Mouse (Mus musculus) stomach, postnatal 0 days (tissue): ENCODE measurements around the gene Hapln2. TPM values are rescaled to one million over a fixed set of nuclear protein-coding genes. Genes with fewer than 3 reads are reported as not detected.

Experiments
- ATAC-seq: fragments of 200-750 bp; cut with Nextera tagmentation; 2 replicates; pipeline ENCODE4 v1.8.0; 2017; ENCODE audit not compliant: low FRiP score, low TSS enrichment
- DNase-seq: peaks from one replicate; pipeline ENCODE4 v3.0.0-alpha.2; 2016; ENCODE audit warnings: low spot score
- H3K27ac ChIP-seq: fragments of 300-500 bp; sonication (generic); replicated peaks from 2 replicates; pipeline ENCODE4 v1.5.1; 2014; ENCODE audit warnings: mild to moderate bottlenecking, control low read depth
- H3K27me3 ChIP-seq: fragments of 300-500 bp; sonication (generic); 2 replicates; pipeline ENCODE4 v1.6.1; 2014; ENCODE audit warnings: low read length; ENCODE audit not compliant: control insufficient read depth, insufficient read depth
- H3K36me3 ChIP-seq: fragments of 300-500 bp; sonication (generic); 2 replicates; pipeline ENCODE4 v1.6.1; 2014; ENCODE audit warnings: low read length, mixed read lengths; ENCODE audit not compliant: control insufficient read depth, insufficient read depth
- H3K4me1 ChIP-seq: fragments of 300-500 bp; sonication (generic); replicated peaks from 2 replicates; pipeline ENCODE4 v1.6.1; 2014; ENCODE audit warnings: antibody characterized with exemption; ENCODE audit not compliant: control insufficient read depth, insufficient read depth
- H3K4me2 ChIP-seq: fragments of 300-500 bp; sonication (generic); replicated peaks from 2 replicates; pipeline ENCODE4 v1.6.1; 2014; ENCODE audit warnings: low read depth, mild to moderate bottlenecking, control low read depth, moderate library complexity
- H3K4me3 ChIP-seq: fragments of 300-500 bp; sonication (generic); 2 replicates; pipeline ENCODE4 v1.5.1; 2014; ENCODE audit warnings: low read depth, low read length, control low read depth
- H3K9ac ChIP-seq: fragments of 300-500 bp; sonication (generic); 2 replicates; pipeline ENCODE4 v1.6.1; 2014; ENCODE audit warnings: mild to moderate bottlenecking, low read length, control low read depth, mixed read lengths
- H3K9me3 ChIP-seq: fragments of 300-500 bp; sonication (generic); 2 replicates; pipeline ENCODE4 v1.6.1; 2016; ENCODE audit warnings: low read length; ENCODE audit not compliant: control insufficient read depth
- CTCF ChIP-seq: IDR thresholded peaks from 2 replicates; pipeline ENCODE4 v1.5.1; 2016; ENCODE audit warnings: antibody characterized with exemption, low read depth, mild to moderate bottlenecking, moderate library complexity
- EP300 ChIP-seq: optimal IDR thresholded peaks from 2 replicates; pipeline ENCODE3; 2016; ENCODE audit warnings: antibody characterized with exemption
- WGBS: fragments of 180-500 bp; shearing (Covaris S2); extraction: QIAGEN DNeasy Blood & Tissue Kit; methylation state at CpG from one replicate; pipeline ENCODE4 v1.1.7; 2014; 5-methylcytosine and 5-hydroxymethylcytosine counted together
- polyA plus RNA-seq: library from polyadenylated mRNA; unstranded; fragments of >200 nt; fragmentation: Nextera tagmentation; extraction: Ambion mirVana; gene quantifications from 2 replicates; pipeline ENCODE4 v1.2.1, GENCODE M21; 2015

The Hapln2 gene
- polyA plus RNA-seq, 1 experiment from 2014 or later = not detected

DNA sequence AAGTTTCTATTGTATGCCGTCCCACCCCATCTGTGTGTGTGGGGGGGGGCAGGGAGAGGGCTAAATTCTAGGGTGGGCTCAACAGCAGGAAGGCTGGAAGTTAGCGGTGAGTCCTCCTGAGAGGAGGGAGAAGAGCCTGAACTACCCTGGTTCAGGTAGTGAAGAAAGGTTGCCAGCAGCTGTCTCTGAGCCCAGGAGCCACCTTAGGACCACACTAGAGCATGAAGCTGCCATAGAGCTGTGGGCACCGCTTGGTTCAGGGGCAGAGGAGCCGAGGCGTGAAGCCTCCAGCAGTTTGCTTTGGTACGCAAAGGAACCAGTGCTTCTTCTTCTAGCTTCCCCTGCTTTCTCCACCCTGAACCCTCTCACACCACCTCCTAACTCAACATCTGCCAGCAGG is 43.8 kb downstream of the Hapln2 start:
- TF ChIP-seq EP300 = no peak
- TF ChIP-seq CTCF = no peak
- Histone ChIP-seq H3K9ac (no peak overlapping the region), H3K4me3 (no peak overlapping the region), H3K27me3 (no peaks in the 10 kb centered on the region), H3K36me3 (no peaks in the 10 kb centered on the region), H3K4me2 (peak overlapping the region; percentile 39), H3K4me1 (peaks cover 15% of the 10 kb centered on the region), H3K9me3 (no peaks in the 10 kb centered on the region), H3K27ac (peak overlapping the region; percentile 89)
- ATAC-seq = no peak
- no peak for DNase-seq
- WGBS = 55% methylated on average over 6 of the region's 6 CpGs

DNA sequence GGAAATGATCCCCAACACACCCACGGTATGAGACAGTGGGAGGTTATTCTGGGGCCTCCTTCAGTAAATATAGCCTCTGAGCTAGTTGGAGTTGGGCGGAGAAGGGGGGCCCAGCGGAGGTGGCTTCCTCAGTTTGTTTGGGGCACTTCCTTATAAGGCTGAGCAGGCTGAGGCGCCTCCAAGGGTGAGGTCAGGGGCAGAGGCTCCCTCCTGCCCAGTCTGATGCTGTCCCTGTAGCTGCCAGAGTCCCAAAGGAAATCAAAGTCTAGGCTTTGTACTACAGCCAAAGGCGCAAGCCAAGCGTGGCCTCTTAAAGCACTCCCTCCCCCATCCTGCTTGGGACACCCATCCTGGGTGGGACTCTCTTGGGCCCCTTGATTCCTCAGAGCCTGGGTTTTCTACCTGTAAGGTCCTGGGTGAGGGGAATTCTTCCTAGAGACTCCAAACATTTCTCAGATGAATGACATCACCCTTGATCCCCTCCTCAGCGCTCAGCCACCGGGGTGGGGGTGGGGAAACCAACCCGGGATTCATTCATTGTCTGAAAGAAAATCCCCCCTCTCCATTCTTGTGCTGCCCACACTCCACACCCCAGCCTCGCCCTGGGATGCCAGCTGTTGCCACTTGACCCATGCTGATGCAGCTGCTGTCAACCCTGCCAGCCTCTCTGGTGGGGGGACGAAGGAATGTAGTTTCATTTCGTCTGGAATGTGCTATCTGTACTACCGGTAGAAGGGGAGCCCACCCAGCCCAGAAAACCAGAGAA is 44.4 kb downstream of the Hapln2 start:
- ATAC-seq = peak; percentile 70

DNA sequence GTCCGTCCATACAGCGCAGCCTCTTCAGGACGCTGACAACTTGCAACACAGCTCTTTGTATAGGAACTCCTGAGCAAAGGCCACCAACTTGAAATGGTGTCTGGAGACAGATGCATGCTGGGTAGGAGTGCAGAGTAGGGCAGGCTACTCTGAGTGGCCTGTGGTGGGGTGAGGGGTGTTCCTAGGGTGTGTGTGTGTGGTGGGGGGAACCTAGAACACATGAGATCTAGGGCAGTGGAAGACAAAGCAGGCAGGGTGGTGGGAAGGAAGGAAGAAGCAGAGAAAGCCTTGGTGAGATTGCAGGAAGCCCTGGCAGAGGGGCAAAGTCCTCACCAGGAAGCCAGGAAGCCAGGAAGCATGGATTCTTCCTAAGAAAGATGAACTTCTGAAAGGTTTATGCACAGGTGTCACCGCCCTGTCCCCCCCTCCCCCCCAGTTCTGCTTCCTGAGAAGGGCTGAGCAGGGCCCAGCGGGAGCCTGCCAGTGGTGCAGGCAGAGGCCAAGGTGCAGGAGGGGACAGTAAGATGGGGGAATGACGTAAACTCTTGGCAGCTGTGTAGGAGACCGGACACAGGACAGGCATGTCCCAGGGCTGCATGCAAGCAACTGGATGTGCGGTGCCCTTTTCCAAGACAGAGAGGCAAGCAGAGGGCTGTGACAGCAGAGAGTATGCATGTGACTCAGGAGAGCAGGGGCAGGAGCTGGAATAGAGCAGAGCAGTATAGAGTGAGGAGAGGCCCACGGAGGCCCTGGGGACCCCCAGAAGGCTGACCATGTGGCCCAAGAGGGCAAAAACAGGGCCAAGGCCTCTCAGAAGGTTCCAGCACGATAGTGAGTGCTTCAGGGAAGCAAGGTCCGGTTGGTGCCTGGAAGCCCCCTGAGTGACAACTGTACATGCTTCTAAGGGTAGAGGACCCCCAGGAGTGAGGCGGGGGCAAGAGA is 45.2 kb downstream of the Hapln2 start:
- Histone ChIP-seq H3K27ac (peak overlapping the region; percentile 89), H3K4me1 (peaks cover 12% of the 10 kb centered on the region), H3K9ac (peak overlapping the region; percentile 19), H3K36me3 (no peaks in the 10 kb centered on the region; the same call in 1 of the 2 replicates), H3K9me3 (no peaks in the 10 kb centered on the region), H3K4me3 (no peak overlapping the region), H3K27me3 (no peaks in the 10 kb centered on the region), H3K4me2 (peak overlapping the region; percentile 39)
- WGBS = 28% methylated on average over 12 of the region's 12 CpGs
- peak; percentile 22; the same call in 1 of the 2 replicates for ATAC-seq
- no peak for TF ChIP-seq CTCF
- TF ChIP-seq EP300 = no peak
- peak; percentile 35 for DNase-seq

More for the DNA sequence above, 44.4 kb downstream of the Hapln2 start:
- peak overlapping the region; percentile 39 for H3K4me2 ChIP-seq
- H3K4me3 ChIP-seq = no peak overlapping the region
- peaks cover 15% of the 10 kb centered on the region for H3K4me1 ChIP-seq
- peak overlapping the region; percentile 89 for H3K27ac ChIP-seq
- no peaks in the 10 kb centered on the region for H3K36me3 ChIP-seq
- peak overlapping the region; percentile 19 for H3K9ac ChIP-seq
- no peaks in the 10 kb centered on the region for H3K27me3 ChIP-seq
- peak; percentile 66 for DNase-seq
- H3K9me3 ChIP-seq = no peaks in the 10 kb centered on the region
- 8% methylated on average over 13 of the region's 13 CpGs for WGBS
- no peak for TF ChIP-seq EP300
- TF ChIP-seq CTCF = no peak

DNA sequence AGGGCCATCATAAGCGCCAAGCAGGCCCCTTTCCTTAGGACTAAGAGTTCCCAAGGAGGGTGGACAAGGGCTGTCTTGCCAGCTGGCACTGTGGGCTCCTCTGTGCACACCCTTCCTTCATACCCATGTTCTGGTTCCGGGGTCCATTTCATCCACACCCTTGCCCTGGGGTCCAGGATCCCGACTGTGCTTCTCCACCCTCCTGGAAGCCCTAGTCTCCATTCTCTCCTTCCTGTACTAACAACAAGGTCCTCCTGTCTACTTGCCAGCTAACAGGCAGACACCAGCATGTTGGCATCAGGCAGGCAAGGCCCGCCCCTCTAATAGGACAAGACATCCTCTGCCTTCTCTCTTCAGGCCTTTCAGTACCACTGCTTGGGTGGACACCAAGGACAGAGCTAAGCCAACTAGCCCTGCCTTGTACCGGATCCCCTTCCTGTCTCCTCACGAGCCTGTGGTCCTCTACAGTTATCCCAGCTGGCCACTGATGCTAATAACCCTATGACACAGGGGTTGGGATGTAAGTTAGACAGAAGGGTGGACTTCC is 46.1 kb downstream of the Hapln2 start:
- Histone ChIP-seq H3K27ac (peak overlapping the region; percentile 89), H3K4me1 (peaks cover 12% of the 10 kb centered on the region), H3K27me3 (no peaks in the 10 kb centered on the region), H3K9ac (no peak overlapping the region), H3K4me2 (no peak overlapping the region), H3K9me3 (no peaks in the 10 kb centered on the region), H3K36me3 (no peaks in the 10 kb centered on the region; the same call in 1 of the 2 replicates), H3K4me3 (no peak overlapping the region)
- DNase-seq (no peak), ATAC-seq (no peak)
- no peak for TF ChIP-seq CTCF
- TF ChIP-seq EP300 = no peak
- 77% methylated on average over 6 of the region's 6 CpGs for WGBS

DNA sequence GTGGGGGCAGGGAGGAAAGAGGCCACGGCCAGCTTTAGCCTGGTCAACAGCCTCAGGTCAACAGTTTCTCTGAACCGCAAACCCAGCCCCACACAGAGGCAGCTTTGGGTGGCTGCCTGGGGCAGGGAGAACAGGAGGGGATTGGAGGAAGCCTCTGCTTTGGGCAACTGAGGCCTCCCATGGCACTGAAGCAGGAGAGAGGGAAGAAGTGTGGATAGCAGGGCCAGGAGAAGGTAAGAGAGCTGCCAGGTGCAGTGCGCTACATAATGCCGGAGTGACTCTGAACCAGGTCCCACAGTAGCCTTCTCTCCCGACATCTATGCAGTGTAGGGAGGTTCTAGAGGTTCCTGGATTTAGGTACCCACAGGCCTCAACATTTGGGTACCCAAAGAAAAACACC is 46.7 kb downstream of the Hapln2 start:
- no peak overlapping the region for H3K27ac ChIP-seq
- no peak for ATAC-seq
- WGBS = 62% methylated on average over 5 of the region's 5 CpGs

More for the DNA sequence above, 46.7 kb downstream of the Hapln2 start:
- Histone ChIP-seq H3K4me2 (no peak overlapping the region), H3K36me3 (no peaks in the 10 kb centered on the region; the same call in 1 of the 2 replicates), H3K27me3 (no peaks in the 10 kb centered on the region), H3K9me3 (no peaks in the 10 kb centered on the region), H3K4me1 (peaks cover 12% of the 10 kb centered on the region), H3K4me3 (no peak overlapping the region), H3K9ac (no peak overlapping the region)
- DNase-seq = no peak
- TF ChIP-seq EP300 = no peak
- no peak for TF ChIP-seq CTCF
